Mouse (Mus musculus) ES-Bruce4 (cell line): ENCODE data around the gene Gm28042.

ENCODE experiments used
- CTCF ChIP-seq: IDR thresholded peaks from one replicate; pipeline ENCODE4 v1.8.1; 2011; ENCODE audit warnings: low read depth, low read length
- EP300 ChIP-seq: IDR thresholded peaks from 2 replicates; pipeline ENCODE4 v1.6.1; 2011; ENCODE audit warnings: low read depth, low read length; ENCODE audit not compliant: insufficient read depth
- POLR2A ChIP-seq: IDR thresholded peaks from one replicate; pipeline ENCODE4 v1.8.1; 2011; ENCODE audit warnings: low read length; ENCODE audit not compliant: insufficient read depth

- no peak for TF ChIP-seq CTCF
- no peak for TF ChIP-seq POLR2A
- no peak for TF ChIP-seq EP300
Observed at GRCm38 (mm10) chr2:120015882-120016281, 11.4 kb upstream of the Gm28042 start.
